Mouse (Mus musculus) heart, embryonic 15.5 days (tissue): ENCODE measurements at regions not wholly inside any gene's neighbourhood (a gene's known extent, or its start where the extent isn't known, plus 50 kb on each side); places are given as distances from the start of the nearest gene placed in this dataset.
"Not testable (repeated sequence)": the region's sequence is repeated elsewhere in the genome, so short reads cannot be mapped to it uniquely, and the experiment has no call there.

Experiments
- ATAC-seq: fragments of 200-750 bp; cut with Nextera tagmentation; replicated peaks from 2 replicates; pipeline ENCODE4 v1.8.0; 2017; ENCODE audit warnings: low read depth, moderate TSS enrichment; ENCODE audit not compliant: insufficient number of reproducible peaks, insufficient read depth, low FRiP score
- H3K27ac ChIP-seq: fragments of 300-500 bp; sonication (generic); 2 replicates; pipeline ENCODE4 v1.5.1; 2015; ENCODE audit warnings: mild to moderate bottlenecking, inconsistent platforms
- H3K27me3 ChIP-seq: fragments of 300-500 bp; sonication (generic); 2 replicates; pipeline ENCODE4 v1.6.1; 2015; ENCODE audit warnings: inconsistent platforms
- H3K36me3 ChIP-seq: fragments of 300-500 bp; sonication (generic); 2 replicates; pipeline ENCODE4 v1.6.1; 2015; ENCODE audit warnings: mild to moderate bottlenecking, inconsistent platforms
- H3K4me1 ChIP-seq: fragments of 300-500 bp; sonication (generic); replicated peaks from 2 replicates; pipeline ENCODE4 v1.6.1; 2015; ENCODE audit warnings: inconsistent platforms
- H3K4me2 ChIP-seq: fragments of 300-500 bp; sonication (generic); 2 replicates; pipeline ENCODE4 v1.6.1; 2015; ENCODE audit warnings: inconsistent platforms, mild to moderate bottlenecking, moderate library complexity
- H3K4me3 ChIP-seq: fragments of 300-500 bp; sonication (generic); 2 replicates; pipeline ENCODE4 v1.5.1; 2015; ENCODE audit warnings: mild to moderate bottlenecking, inconsistent platforms
- H3K9ac ChIP-seq: fragments of 300-500 bp; sonication (generic); 2 replicates; pipeline ENCODE4 v1.6.1; 2015; ENCODE audit warnings: mild to moderate bottlenecking, inconsistent platforms
- H3K9me3 ChIP-seq: fragments of 300-500 bp; sonication (generic); replicated peaks from 2 replicates; pipeline ENCODE4 v1.6.1; 2016; ENCODE audit warnings: inconsistent platforms
- WGBS: fragments of 180-500 bp; shearing (Covaris S2); methylation state at CpG from one replicate; pipeline ENCODE4 v1.1.7; 2015; ENCODE audit warnings: mixed read lengths; 5-methylcytosine and 5-hydroxymethylcytosine counted together

DNA sequence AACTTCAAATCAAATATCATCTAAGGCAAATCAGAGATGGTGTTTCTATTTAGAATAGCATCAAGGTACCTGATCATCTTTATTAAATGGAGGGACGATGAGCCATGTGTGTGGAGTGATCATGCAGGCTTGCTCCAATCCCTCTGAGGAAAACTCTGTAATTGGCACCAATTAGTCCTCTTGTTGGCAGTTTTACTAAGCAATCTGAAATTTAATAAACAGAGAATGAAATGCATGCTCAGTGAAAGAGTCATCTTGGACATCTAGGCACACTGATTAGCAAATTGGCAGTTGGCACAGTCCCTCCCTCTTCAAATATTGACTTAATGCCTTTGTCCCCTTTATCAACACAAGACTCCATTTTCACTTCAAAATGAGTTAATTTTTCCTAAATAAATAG is 951.6 kb downstream of the Robo1 start:
- H3K9ac ChIP-seq, result no peak overlapping the region
- ATAC-seq, result no peak
- no peak overlapping the region for H3K4me3 ChIP-seq
- 93% methylated on average over 1 of the region's 1 CpGs for WGBS
- no peaks in the 10 kb centered on the region for H3K36me3 ChIP-seq
- no peak overlapping the region for H3K27ac ChIP-seq
- H3K9me3 ChIP-seq, result no peaks in the 10 kb centered on the region
- H3K4me1 ChIP-seq, result no peaks in the 10 kb centered on the region
- H3K27me3 ChIP-seq, result no peaks in the 10 kb centered on the region
- no peak overlapping the region for H3K4me2 ChIP-seq

DNA sequence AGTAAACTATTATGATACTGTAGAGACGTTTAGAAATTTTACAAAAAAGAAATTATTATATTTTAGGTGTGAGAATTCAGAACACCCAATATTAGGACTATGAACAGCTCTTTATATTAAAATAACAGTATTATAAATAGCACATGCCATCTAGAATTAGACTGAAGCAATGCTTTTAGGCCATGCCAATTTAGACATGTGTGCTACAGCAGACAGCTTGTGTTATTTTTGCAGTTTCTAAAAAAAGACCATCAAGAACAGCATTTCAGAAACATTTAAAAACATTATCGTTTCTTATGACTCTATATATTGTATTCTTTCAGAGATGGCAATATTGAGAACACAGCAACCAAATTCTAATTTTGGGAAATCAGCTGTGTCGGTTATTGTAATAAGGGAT is 951.2 kb downstream of the Robo1 start:
- ATAC-seq, result no peak
- H3K27me3 ChIP-seq, result no peaks in the 10 kb centered on the region

DNA sequence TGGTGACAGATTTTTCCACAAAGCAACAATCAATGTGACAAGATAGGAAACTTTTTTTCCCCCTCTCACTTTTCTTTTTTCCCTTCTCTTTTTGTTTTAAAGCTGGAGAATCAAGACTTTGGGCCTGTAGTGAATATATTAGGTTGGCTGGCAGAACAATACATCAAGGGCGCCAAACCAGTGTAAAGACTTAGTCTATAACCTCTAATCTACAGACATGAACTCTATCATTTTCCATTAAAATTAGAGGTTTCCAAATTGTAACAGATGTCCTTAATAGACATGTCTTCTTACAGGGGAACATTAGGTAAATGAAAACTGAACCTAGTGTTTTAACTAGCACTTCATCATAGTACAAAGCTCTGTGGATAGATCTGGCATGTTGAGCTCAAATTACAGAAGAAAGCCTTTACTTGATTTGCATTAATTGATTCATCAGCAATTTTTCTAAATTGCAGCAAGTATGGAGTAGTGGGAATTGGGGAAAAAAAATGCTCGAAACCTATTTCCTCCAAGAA is 937.0 kb downstream of the Robo1 start:
- H3K9ac ChIP-seq, result no peak overlapping the region
- H3K27ac ChIP-seq, result no peak overlapping the region
- H3K4me3 ChIP-seq, result no peak overlapping the region
- H3K9me3 ChIP-seq, result no peaks in the 10 kb centered on the region
- no peak for ATAC-seq
- no peaks in the 10 kb centered on the region for H3K27me3 ChIP-seq
- WGBS, result 88% methylated on average over 2 of the region's 2 CpGs
- H3K36me3 ChIP-seq, result no peaks in the 10 kb centered on the region
- H3K4me2 ChIP-seq, result no peak overlapping the region
- H3K4me1 ChIP-seq, result peaks cover 4% of the 10 kb centered on the region; the same call in 1 of the 2 replicates

More for the DNA sequence above, 951.2 kb downstream of the Robo1 start:
- 71% methylated on average over 3 of the region's 3 CpGs for WGBS
- no peak overlapping the region for H3K4me2 ChIP-seq
- no peaks in the 10 kb centered on the region for H3K36me3 ChIP-seq
- H3K4me1 ChIP-seq, result no peaks in the 10 kb centered on the region
- H3K4me3 ChIP-seq, result no peak overlapping the region
- no peaks in the 10 kb centered on the region for H3K9me3 ChIP-seq
- no peak overlapping the region for H3K27ac ChIP-seq
- H3K9ac ChIP-seq, result no peak overlapping the region

DNA sequence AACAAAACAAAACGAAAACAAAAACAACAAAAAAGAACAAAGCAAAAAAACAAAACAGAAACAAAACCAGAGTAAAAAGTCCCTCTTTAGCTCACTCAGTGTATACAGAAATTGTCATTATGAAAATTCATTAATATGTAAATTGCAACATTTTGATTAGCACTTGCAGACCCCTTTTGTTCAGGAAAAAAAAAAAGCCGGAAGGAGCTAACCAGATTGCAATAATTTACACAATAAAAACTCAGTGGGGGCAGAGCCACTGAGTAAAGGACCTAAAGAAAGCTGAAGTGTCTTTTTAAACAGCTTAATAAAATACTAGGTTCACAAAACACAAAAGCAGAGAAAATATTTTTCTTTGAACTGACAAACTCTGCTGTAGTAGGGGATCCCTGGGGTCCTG is 922.5 kb downstream of the Robo1 start:
- no peak overlapping the region for H3K27ac ChIP-seq
- WGBS, result 63% methylated on average over 2 of the region's 2 CpGs

DNA sequence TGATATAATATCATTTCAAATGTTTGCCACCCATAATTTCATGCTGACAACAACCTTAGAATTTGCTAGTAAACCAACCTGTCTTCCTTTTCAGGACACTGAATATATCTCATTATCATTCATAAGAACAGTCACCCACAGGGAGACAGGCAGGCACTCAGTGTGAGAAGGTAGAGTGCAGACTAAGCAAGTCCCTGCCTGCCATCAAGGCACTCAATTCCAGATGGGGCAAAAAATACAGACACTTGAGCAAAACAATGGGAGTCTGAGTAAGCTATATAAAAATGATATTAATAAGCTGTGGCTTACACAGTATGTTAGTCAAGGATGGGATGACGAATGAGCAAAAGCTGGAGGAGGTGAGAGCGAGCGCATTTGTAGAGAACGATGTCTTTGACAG is 909.4 kb downstream of the Robo1 start:
- H3K27ac ChIP-seq, result no peak overlapping the region
- no peaks in the 10 kb centered on the region for H3K36me3 ChIP-seq
- no peaks in the 10 kb centered on the region for H3K27me3 ChIP-seq
- no peak overlapping the region for H3K9ac ChIP-seq
- H3K9me3 ChIP-seq, result no peaks in the 10 kb centered on the region
- no peak for ATAC-seq
- WGBS, result 88% methylated on average over 4 of the region's 4 CpGs
- H3K4me2 ChIP-seq, result no peak overlapping the region
- H3K4me3 ChIP-seq, result no peak overlapping the region
- H3K4me1 ChIP-seq, result no peaks in the 10 kb centered on the region

More for the DNA sequence above, 922.5 kb downstream of the Robo1 start:
- Histone ChIP-seq H3K4me2 (no peak overlapping the region), H3K36me3 (no peaks in the 10 kb centered on the region), H3K4me1 (no peaks in the 10 kb centered on the region), H3K4me3 (no peak overlapping the region), H3K9me3 (no peaks in the 10 kb centered on the region), H3K9ac (no peak overlapping the region), H3K27me3 (no peaks in the 10 kb centered on the region)
- no peak for ATAC-seq

DNA sequence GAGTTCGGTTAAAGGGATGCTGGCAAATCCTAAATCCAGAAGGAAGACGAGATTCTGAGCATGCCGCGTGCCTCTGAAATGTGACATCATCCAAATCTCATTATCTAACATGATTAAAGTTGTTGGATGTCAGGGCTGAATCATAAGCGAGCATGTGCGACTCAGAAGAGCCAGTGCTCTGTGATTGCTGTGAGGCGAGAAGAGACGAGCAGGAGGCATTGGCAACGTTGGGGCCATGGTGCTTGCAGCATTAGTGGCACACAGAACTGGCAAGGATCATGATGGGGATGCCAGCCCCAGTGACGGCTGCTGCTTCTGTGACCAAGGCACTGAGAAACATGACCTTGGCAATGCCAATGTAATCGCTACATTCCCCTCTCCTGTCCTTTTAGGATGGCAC is 895.4 kb downstream of the Robo1 start:
- Histone ChIP-seq H3K4me3 (no peak overlapping the region), H3K36me3 (no peaks in the 10 kb centered on the region), H3K27ac (no peak overlapping the region), H3K9me3 (no peaks in the 10 kb centered on the region), H3K9ac (no peak overlapping the region), H3K27me3 (no peaks in the 10 kb centered on the region), H3K4me2 (no peak overlapping the region), H3K4me1 (no peaks in the 10 kb centered on the region)
- no peak for ATAC-seq
- WGBS, result 84% methylated on average over 11 of the region's 11 CpGs

DNA sequence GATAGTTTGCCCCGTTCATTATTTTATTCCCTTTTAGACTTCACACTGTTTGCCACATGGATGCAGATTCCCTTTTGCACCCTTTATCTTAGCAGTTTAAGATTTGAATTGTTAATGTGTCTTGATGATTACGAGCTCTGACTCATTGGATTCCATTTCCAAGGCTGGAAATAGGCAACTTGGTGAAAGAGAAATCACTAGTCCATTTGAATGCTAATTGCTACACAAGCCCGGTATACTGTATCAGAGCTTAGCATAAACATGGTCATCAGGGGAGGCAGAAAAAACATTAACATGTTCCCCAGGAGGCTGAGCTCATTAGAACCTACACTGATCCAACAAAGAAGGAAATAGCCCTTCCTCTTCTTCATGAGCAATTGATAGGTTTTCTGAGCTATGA is 892.9 kb downstream of the Robo1 start:
- Histone ChIP-seq H3K4me3 (no peak overlapping the region), H3K36me3 (no peaks in the 10 kb centered on the region), H3K9ac (no peak overlapping the region), H3K27me3 (no peaks in the 10 kb centered on the region), H3K4me2 (no peak overlapping the region), H3K4me1 (no peaks in the 10 kb centered on the region), H3K27ac (no peak overlapping the region), H3K9me3 (no peaks in the 10 kb centered on the region)
- 59% methylated on average over 3 of the region's 3 CpGs for WGBS
- no peak for ATAC-seq

DNA sequence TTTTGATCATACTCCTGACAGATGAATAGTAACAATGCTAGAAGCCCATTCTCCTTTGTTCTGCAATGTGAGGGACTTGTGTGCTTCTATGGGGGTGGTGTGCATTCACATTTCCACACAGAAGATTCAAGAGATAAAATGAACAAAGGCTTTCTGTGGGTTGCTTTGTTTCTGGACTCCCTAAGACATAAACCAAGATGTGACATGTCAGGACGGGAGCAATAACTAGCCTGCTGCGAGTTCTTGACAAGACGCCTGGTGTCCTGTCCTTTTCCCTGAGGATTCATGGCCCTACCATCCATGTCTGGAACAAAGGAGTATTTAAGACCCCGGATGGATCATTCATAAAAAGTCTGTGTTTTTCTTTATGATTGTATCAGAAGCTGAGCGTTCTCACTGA is 874.7 kb downstream of the Robo1 start:
- no peaks in the 10 kb centered on the region for H3K4me1 ChIP-seq
- no peak overlapping the region for H3K4me2 ChIP-seq
- H3K9me3 ChIP-seq, result no peaks in the 10 kb centered on the region
- no peak overlapping the region for H3K27ac ChIP-seq
- H3K4me3 ChIP-seq, result no peak overlapping the region
- ATAC-seq, result no peak
- 80% methylated on average over 5 of the region's 5 CpGs for WGBS
- no peaks in the 10 kb centered on the region for H3K27me3 ChIP-seq
- no peaks in the 10 kb centered on the region for H3K36me3 ChIP-seq
- no peak overlapping the region for H3K9ac ChIP-seq

DNA sequence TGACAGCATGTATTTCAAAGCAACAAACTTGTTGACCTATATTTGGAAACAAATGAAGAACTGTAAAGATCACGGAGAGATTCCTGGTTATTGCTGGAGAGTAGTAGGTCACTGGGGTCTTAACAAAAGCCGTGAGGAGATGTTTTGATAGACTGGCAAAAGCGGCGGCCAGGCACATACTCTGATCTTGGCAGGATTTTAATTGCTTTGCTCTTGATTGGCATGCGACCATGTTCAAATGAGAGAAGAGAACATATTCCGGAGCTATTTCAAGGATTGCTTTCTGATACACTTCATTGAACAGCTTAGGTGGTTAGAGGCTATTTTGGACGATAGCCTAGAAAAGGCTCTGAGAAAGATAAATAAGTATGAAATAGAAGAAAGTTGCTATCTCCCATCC is 874.2 kb downstream of the Robo1 start:
- Histone ChIP-seq H3K36me3 (no peaks in the 10 kb centered on the region), H3K27me3 (no peaks in the 10 kb centered on the region)

DNA sequence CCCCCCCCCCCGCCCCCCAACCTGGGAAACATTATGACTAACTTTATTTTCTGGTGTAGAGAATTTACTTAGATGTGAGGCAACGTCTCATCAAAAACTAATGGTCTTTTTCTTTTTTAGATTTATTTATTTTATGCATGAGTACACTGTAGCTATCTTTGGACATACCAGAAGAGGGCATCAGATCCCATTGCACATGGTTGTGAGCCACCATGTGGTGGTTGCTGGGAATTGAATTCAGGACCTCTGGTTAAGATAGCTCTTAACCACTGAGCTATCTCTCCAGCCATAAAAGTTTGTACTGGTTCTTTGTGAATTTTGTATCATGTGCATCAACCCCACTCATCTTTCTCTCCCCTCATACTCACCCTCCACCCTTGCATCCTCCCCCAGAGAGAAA is 847.3 kb downstream of the Robo1 start:
- no peaks in the 10 kb centered on the region for H3K27me3 ChIP-seq
- no peaks in the 10 kb centered on the region for H3K9me3 ChIP-seq
- H3K9ac ChIP-seq, result no peak overlapping the region
- H3K4me1 ChIP-seq, result no peaks in the 10 kb centered on the region
- H3K36me3 ChIP-seq, result no peaks in the 10 kb centered on the region
- no peak overlapping the region for H3K4me3 ChIP-seq
- H3K27ac ChIP-seq, result no peak overlapping the region
- no peak for ATAC-seq
- no peak overlapping the region for H3K4me2 ChIP-seq
- 61% methylated on average over 2 of the region's 2 CpGs for WGBS

More for the DNA sequence above, 874.2 kb downstream of the Robo1 start:
- Histone ChIP-seq H3K4me2 (no peak overlapping the region), H3K9me3 (no peaks in the 10 kb centered on the region), H3K9ac (no peak overlapping the region), H3K4me3 (no peak overlapping the region), H3K4me1 (no peaks in the 10 kb centered on the region), H3K27ac (no peak overlapping the region)
- ATAC-seq, result no peak
- WGBS, result 71% methylated on average over 7 of the region's 7 CpGs

DNA sequence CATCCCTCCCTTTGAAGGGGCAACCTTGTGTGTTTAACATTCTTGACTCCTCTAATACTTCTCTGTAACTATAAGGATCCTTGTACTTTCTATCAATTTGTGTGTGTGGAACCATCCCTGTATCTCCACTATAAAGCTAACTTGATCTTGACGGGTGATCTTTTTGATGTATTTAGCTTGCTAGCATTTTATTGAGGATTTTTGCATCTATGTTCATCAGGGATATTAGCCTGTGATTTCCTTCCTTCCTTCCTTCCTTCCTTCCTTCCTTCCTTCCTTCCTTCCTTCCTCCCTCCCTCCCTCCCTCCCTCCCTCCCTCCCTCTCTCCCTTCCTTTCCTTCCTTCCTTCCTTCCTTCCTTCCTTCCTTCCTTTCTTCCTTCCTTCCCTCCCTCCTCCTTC is 819.8 kb downstream of the Robo1 start:
- WGBS, result 82% methylated on average over 1 of the region's 1 CpGs

DNA sequence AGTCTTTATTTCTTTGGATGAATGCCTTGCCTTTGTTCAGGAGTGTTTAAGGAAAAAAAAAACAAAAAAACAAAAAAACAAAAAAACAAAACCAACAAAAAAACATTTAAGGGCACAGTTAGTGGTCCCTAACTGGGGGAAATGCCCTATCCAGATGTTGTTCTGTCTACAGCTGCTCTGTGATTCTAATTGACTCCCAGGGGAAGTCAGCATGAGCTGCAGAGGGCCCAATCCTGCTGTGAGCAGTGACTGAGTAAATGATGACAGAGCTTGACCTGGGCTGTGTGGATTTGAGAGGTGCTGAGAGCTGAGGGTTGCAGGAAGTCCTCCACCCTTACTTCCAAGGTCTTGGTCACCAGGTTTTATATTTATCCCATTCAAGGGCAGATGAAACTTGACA is 812.5 kb downstream of the Robo1 start:
- no peak overlapping the region for H3K27ac ChIP-seq
- ATAC-seq, result no peak
- H3K4me3 ChIP-seq, result no peak overlapping the region
- no peaks in the 10 kb centered on the region for H3K4me1 ChIP-seq
- no peaks in the 10 kb centered on the region for H3K27me3 ChIP-seq
- no peak overlapping the region for H3K9ac ChIP-seq
- H3K36me3 ChIP-seq, result no peaks in the 10 kb centered on the region
- no peaks in the 10 kb centered on the region for H3K9me3 ChIP-seq
- no peak overlapping the region for H3K4me2 ChIP-seq

More for the DNA sequence above, 819.8 kb downstream of the Robo1 start:
- not testable (repeated sequence) for H3K36me3 ChIP-seq, H3K4me3 ChIP-seq, ATAC-seq, H3K27me3 ChIP-seq, H3K4me2 ChIP-seq, H3K27ac ChIP-seq, H3K9ac ChIP-seq, H3K4me1 ChIP-seq, H3K9me3 ChIP-seq
